Mouse (Mus musculus): ENCODE results near the gene Ccdc88b. TPM values are rescaled to one million over a fixed set of nuclear protein-coding genes. Genes with fewer than 3 reads are reported as not detected.

Gene Ccdc88b
- polyA plus RNA-seq, 1 experiment from 2014 or later, result 0.69 TPM

DNA sequence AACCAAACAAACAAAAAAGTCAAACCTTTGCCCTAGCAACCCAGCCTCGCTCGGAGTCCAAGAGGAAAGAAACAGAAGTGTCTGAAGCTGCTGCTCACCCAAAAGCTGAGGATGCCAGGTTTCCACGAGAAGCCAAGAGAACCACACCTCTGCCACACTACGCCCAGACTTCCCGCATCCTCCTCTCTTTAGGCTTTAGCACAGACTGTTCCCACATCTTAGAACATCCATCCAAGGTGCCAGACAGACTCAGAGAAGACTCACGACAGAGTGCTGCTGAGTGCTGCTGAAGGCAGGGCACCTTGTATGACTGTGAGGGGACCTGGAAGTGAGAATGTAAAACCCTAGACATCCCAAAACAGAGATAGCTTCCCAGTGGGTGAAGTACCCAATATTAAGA, 17.8 kb upstream of the Ccdc88b start:
- Histone ChIP-seq H3K4me1 (no peaks in the 10 kb centered on the region), H3K4me2 (replicated peaks) (no peak overlapping the region), H3K9me3 (peaks cover 8% of the 10 kb centered on the region), H3K4me3 (no peak overlapping the region), H3K9ac (replicated peaks) (no peak overlapping the region), H3K36me3 (no peaks in the 10 kb centered on the region), H3K27me3 (no peaks in the 10 kb centered on the region), H3K27ac (replicated peaks) (no peak overlapping the region)
- WGBS, result 93% methylated on average over 6 of the region's 6 CpGs
- ATAC-seq (ENCODE audit: low FRiP score, low read depth), result no peak

DNA sequence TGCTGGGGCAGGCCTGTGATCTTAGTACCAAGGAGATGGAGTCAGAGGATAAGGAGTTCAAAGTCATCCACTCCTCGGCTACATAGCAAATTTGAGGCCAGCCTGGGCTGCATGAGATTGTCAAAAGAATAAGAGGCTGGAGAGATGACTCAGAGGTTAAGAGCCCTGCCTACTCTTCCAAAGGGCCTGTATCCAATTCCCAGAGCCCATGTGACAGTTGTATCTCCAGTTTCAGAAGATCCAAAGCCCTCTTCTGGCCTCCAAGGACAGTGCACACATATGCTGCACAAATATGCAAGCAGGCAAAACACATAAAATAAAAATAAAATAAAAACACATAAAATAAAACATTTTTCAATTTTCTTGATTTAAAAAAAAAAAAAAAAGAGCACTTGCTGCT, 16.2 kb upstream of the Ccdc88b start:
- Histone ChIP-seq H3K4me3 (no peak overlapping the region), H3K9me3 (no peaks in the 10 kb centered on the region), H3K27ac (replicated peaks) (no peak overlapping the region), H3K4me1 (0 out of 2 replicates have a peak, but pooled peaks cover 3% of the 10 kb centered on the region), H3K36me3 (no peaks in the 10 kb centered on the region), H3K9ac (replicated peaks) (no peak overlapping the region), H3K27me3 (no peaks in the 10 kb centered on the region), H3K4me2 (replicated peaks) (no peak overlapping the region)
- no peak for ATAC-seq (ENCODE audit: low FRiP score, low read depth)
- WGBS, result 70% methylated on average over 1 of the region's 1 CpGs

GRCm38 (mm10) chr19:6872701-6873100, 14.7 kb upstream of the Ccdc88b start:
- 72% methylated on average over 3 of the region's 3 CpGs for WGBS
- Histone ChIP-seq H3K4me1 (0 out of 2 replicates have a peak, but pooled peaks cover 3% of the 10 kb centered on the region), H3K36me3 (no peaks in the 10 kb centered on the region), H3K9ac (replicated peaks) (no peak overlapping the region), H3K27ac (replicated peaks) (no peak overlapping the region), H3K27me3 (no peaks in the 10 kb centered on the region), H3K4me2 (replicated peaks) (no peak overlapping the region), H3K4me3 (no peak overlapping the region), H3K9me3 (no peaks in the 10 kb centered on the region)
- ATAC-seq (ENCODE audit: low FRiP score, low read depth), result no peak

- Histone ChIP-seq H3K36me3 (no peaks in the 10 kb centered on the region), H3K27me3 (no peaks in the 10 kb centered on the region), H3K27ac (replicated peaks) (no peak overlapping the region), H3K4me2 (replicated peaks) (no peak overlapping the region), H3K4me1 (0 out of 2 replicates have a peak, but pooled peaks cover 3% of the 10 kb centered on the region), H3K4me3 (no peak overlapping the region), H3K9ac (replicated peaks) (no peak overlapping the region), H3K9me3 (no peaks in the 10 kb centered on the region)
- WGBS, result 67% methylated on average over 5 of the region's 5 CpGs
- ATAC-seq (ENCODE audit: low FRiP score, low read depth), result no peak
Measured at GRCm38 (mm10) chr19:6871574-6872271, 13.7 kb upstream of the Ccdc88b start.

- Histone ChIP-seq H3K4me2 (replicated peaks) (no peak overlapping the region), H3K27me3 (no peaks in the 10 kb centered on the region), H3K36me3 (no peaks in the 10 kb centered on the region), H3K27ac (replicated peaks) (no peak overlapping the region), H3K4me3 (no peak overlapping the region), H3K9me3 (no peaks in the 10 kb centered on the region), H3K9ac (replicated peaks) (no peak overlapping the region), H3K4me1 (0 out of 2 replicates have a peak, but pooled peaks cover 3% of the 10 kb centered on the region)
- 22% methylated on average over 5 of the region's 5 CpGs for WGBS
- no peak for ATAC-seq (ENCODE audit: low FRiP score, low read depth)
Measured at GRCm38 (mm10) chr19:6869355-6869754, 11.3 kb upstream of the Ccdc88b start.

GRCm38 (mm10) chr19:6861451-6861850, 3.4 kb upstream of the Ccdc88b start:
- H3K4me1 ChIP-seq, result peaks cover 5% of the 10 kb centered on the region; the same call in 1 of the 2 replicates
- no peak overlapping the region for H3K9ac ChIP-seq (replicated peaks)
- ATAC-seq (ENCODE audit: low FRiP score, low read depth), result no peak
- no peak overlapping the region for H3K4me2 ChIP-seq (replicated peaks)
- 97% methylated on average over 4 of the region's 4 CpGs for WGBS
- H3K9me3 ChIP-seq, result no peaks in the 10 kb centered on the region
- H3K27ac ChIP-seq (replicated peaks), result no peak overlapping the region
- H3K36me3 ChIP-seq, result no peaks in the 10 kb centered on the region
- no peak overlapping the region for H3K4me3 ChIP-seq
- 0 out of 2 replicates have a peak, but pooled peaks cover 4% of the 10 kb centered on the region for H3K27me3 ChIP-seq

GRCm38 (mm10) chr19:6860706-6861105, 2.7 kb upstream of the Ccdc88b start:
- Histone ChIP-seq H3K4me3 (no peak overlapping the region), H3K4me1 (peaks cover 11% of the 10 kb centered on the region), H3K27ac (replicated peaks) (no peak overlapping the region), H3K9me3 (no peaks in the 10 kb centered on the region), H3K9ac (replicated peaks) (no peak overlapping the region), H3K4me2 (replicated peaks) (no peak overlapping the region), H3K27me3 (peaks cover 9% of the 10 kb centered on the region; the same call in 1 of the 2 replicates), H3K36me3 (no peaks in the 10 kb centered on the region)
- 82% methylated on average over 6 of the region's 6 CpGs for WGBS
- no peak for ATAC-seq (ENCODE audit: low FRiP score, low read depth)

GRCm38 (mm10) chr19:6859971-6860370, 2.0 kb upstream of the Ccdc88b start:
- H3K9me3 ChIP-seq, result no peaks in the 10 kb centered on the region
- H3K36me3 ChIP-seq, result no peaks in the 10 kb centered on the region
- no peak overlapping the region for H3K4me3 ChIP-seq
- WGBS, result 86% methylated on average over 3 of the region's 3 CpGs
- peaks cover 18% of the 10 kb centered on the region for H3K4me1 ChIP-seq
- H3K27ac ChIP-seq (replicated peaks), result no peak overlapping the region
- no peak overlapping the region for H3K9ac ChIP-seq (replicated peaks)
- H3K27me3 ChIP-seq, result peaks cover 16% of the 10 kb centered on the region; the same call in 1 of the 2 replicates
- no peak overlapping the region for H3K4me2 ChIP-seq (replicated peaks)
- ATAC-seq (ENCODE audit: low FRiP score, low read depth), result no peak

DNA sequence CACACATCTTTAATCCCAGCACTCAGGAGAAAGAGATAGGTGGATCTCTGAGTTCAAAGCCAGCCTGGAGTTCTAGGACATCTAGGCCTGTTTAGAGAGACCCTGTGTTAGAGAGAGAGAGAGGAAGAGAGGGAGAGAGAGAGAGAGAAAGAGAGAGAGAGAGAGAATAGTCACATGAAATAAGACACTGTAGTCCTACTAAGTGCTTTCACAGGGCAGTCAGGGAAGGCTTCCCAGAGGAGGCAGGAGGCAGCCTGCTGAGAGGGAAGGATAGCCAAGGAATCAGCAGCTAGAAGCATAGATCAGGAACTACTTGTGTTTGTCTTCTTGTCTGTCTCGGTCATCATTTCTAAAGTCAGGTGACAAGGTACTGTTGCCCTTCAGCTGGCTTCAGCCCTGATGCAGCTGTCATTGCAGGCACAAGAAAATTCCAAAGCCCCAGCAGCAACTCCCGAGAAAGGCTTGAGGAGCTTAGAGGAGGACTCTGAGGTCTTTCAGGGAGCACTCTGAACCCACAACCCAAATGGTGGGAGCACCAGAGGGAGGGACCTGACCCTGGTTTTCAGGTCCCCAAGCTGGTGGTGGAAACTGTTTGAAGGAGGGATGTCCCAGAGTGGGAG, 1.1 kb upstream of the Ccdc88b start:
- no peaks in the 10 kb centered on the region for H3K36me3 ChIP-seq
- H3K9ac ChIP-seq (replicated peaks), result no peak overlapping the region
- peaks cover 23% of the 10 kb centered on the region for H3K27me3 ChIP-seq
- H3K4me3 ChIP-seq, result no peak overlapping the region
- 69% methylated on average over 2 of the region's 2 CpGs for WGBS
- no peak overlapping the region for H3K4me2 ChIP-seq (replicated peaks)
- ATAC-seq (ENCODE audit: low FRiP score, low read depth), result no peak
- H3K27ac ChIP-seq (replicated peaks), result no peak overlapping the region
- peaks cover 23% of the 10 kb centered on the region for H3K4me1 ChIP-seq
- H3K9me3 ChIP-seq, result no peaks in the 10 kb centered on the region

GRCm38 (mm10) chr19:6857391-6858005, 513 bp downstream of the Ccdc88b start:
- Histone ChIP-seq H3K4me2 (replicated peaks) (no peak overlapping the region), H3K4me1 (peaks cover 23% of the 10 kb centered on the region), H3K27ac (replicated peaks) (no peak overlapping the region), H3K27me3 (peaks cover 34% of the 10 kb centered on the region), H3K36me3 (no peaks in the 10 kb centered on the region), H3K9me3 (no peaks in the 10 kb centered on the region), H3K9ac (replicated peaks) (no peak overlapping the region), H3K4me3 (no peak overlapping the region)
- ATAC-seq (ENCODE audit: low FRiP score, low read depth), result no peak
- WGBS, result 75% methylated on average over 9 of the region's 9 CpGs

DNA sequence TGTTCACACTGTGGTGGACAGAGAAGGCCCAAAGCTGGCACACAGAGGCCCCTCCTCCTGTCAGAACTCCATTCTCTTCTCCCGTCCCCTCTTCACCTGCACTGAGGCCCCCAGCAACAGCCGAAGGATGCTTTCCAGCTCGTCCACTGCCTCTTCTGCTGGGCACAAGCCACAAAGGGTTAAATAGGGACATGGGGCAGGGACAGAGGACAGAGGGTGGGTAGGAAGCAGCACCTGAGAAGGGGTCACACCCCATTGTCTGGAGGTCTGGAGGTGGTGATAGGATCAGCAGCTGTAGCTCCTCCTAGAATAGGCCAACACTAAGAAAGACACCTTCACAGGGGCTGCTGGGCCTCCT, 1.0 kb downstream of the Ccdc88b start:
- Histone ChIP-seq H3K4me2 (replicated peaks) (no peak overlapping the region), H3K36me3 (no peaks in the 10 kb centered on the region), H3K9me3 (no peaks in the 10 kb centered on the region), H3K27me3 (peaks cover 34% of the 10 kb centered on the region), H3K27ac (replicated peaks) (no peak overlapping the region), H3K4me3 (no peak overlapping the region), H3K4me1 (peaks cover 23% of the 10 kb centered on the region), H3K9ac (replicated peaks) (no peak overlapping the region)
- ATAC-seq (ENCODE audit: low FRiP score, low read depth), result no peak
- 54% methylated on average over 3 of the region's 3 CpGs for WGBS

DNA sequence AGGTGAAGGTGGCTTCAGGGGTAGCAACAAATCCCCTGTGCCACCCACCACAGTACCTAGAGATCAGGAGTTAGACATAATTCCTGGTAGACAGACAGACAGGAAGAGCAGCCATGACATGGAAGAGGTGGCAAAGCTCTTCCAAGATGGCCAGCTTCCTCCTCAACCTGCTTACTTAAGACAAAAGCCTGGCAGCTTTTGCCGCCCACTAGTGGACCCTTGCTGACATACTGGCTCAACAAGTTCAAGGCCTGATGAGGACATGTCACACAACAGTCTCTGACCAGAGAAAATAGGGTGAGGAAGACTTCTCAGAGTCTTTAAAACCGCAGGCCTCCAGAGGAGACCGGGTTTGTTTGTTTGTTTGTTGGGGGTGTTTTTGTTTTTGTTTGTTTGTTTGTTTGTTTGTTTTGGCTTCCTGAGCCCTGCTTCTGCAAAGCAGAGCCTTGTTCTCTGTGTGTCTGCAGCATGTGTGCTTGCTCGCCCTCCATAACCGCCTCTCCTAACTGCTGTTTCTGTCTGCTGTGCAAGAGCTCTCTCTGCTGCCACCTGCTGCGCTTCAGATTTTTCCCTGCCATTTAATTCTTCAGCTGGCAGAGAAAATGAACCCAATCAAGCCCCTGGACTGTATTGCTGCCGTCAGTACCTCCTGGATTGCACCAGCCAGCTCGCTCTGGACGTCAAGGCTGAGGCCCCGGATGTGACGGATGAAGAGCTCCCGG, 1.6 kb downstream of the Ccdc88b start:
- H3K9me3 ChIP-seq, result no peaks in the 10 kb centered on the region
- peaks cover 23% of the 10 kb centered on the region for H3K4me1 ChIP-seq
- no peak for ATAC-seq (ENCODE audit: low FRiP score, low read depth)
- no peak overlapping the region for H3K9ac ChIP-seq (replicated peaks)
- WGBS, result 48% methylated on average over 12 of the region's 12 CpGs
- no peak overlapping the region for H3K4me2 ChIP-seq (replicated peaks)
- H3K27me3 ChIP-seq, result peaks cover 34% of the 10 kb centered on the region
- no peak overlapping the region for H3K27ac ChIP-seq (replicated peaks)
- H3K36me3 ChIP-seq, result no peaks in the 10 kb centered on the region
- no peak overlapping the region for H3K4me3 ChIP-seq

Measured in midbrain, embryonic 12.5 days (tissue).